10 mouse cellular contexts compared by ENCODE assay signal in genomic region chr11:49189737-49190136, GRCm38 (mm10). TPM values are rescaled to one million over a fixed set of nuclear protein-coding genes. Genes with fewer than 3 reads are reported as not detected.
A peak's percentile ranks its signal among the peaks of the same experiment; 100 is the strongest.
DNase-seq lines count a peak whose midpoint lies in the region; TF ChIP-seq lines count a peak whose summit lies in the region.
"Had no signal": no experiment of that assay in that cellular context is flagged by ENCODE, and none has a peak within 500 bp of the region (broad histone marks: within the 10 kb centered on the region; RNA-seq: fewer than 3 reads in every experiment).

No protein-coding gene starts in this region.

- no peak overlapping the region for H3K4me3 ChIP-seq in E14TG2a.4 (replicated peaks; ENCODE audit: low read length)
- no peak overlapping the region for H3K4me3 ChIP-seq in spleen, adult 2 months (ENCODE audit: extremely low read depth, insufficient read depth, insufficient read length)
- H3K4me3 ChIP-seq: stomach, embryonic 15.5 days had no signal

- no peak overlapping the region for H3K27ac ChIP-seq in spleen, adult 2 months (ENCODE audit: insufficient read depth, low read length)
- H3K27ac ChIP-seq: stomach, embryonic 15.5 days had no signal

- H3K27me3 ChIP-seq in E14TG2a.4 (ENCODE audit: insufficient read depth, low read length): peaks cover 21% of the 10 kb centered on the region
- H3K27me3 ChIP-seq in spleen, adult 2 months (ENCODE audit: control insufficient read depth, insufficient read depth, low read length): no peaks in the 10 kb centered on the region
- H3K27me3 ChIP-seq: stomach, embryonic 15.5 days had no signal

- peak; percentile 17 for TF ChIP-seq CTCF in E14TG2a.4 (conservative IDR thresholded peaks at IDR 0.05; ENCODE audit: low read length)
- peak; percentile 50; the same call in 1 of the 2 replicates for TF ChIP-seq CTCF in spleen, adult 2 months (IDR thresholded peaks at IDR 0.05; ENCODE audit: extremely low read depth, insufficient read depth, insufficient read length, insufficient replicate concordance)

- peaks cover 6% of the 10 kb centered on the region; the same call in 1 of the 2 replicates for H3K9me3 ChIP-seq in E14TG2a.4 (ENCODE audit: low read length)
- H3K9me3 ChIP-seq: stomach, embryonic 15.5 days had no signal

- WGBS in spleen, adult 2 months: 2% methylated on average over 7 of the region's 7 CpGs

- intact Hi-C loops in heart, postnatal 25 days (cut with DNase I): loop anchor here (1.0 to 10.0 kb wide), 4 partner anchors 82 to 345 kb away; partner anchors contain the start of gene Irgm1

- TF ChIP-seq POLR2A in spleen, adult 2 months (IDR thresholded peaks at IDR 0.05; ENCODE audit: low read depth, low read length): no peak

- H3K36me3 ChIP-seq in E14TG2a.4 (ENCODE audit: insufficient read depth, low read length): no peaks in the 10 kb centered on the region
- no peaks in the 10 kb centered on the region for H3K36me3 ChIP-seq in spleen, adult 2 months (ENCODE audit: control insufficient read depth, insufficient read depth, low read length)
- H3K36me3 ChIP-seq: stomach, embryonic 15.5 days had no signal

- H3K4me1 ChIP-seq in E14TG2a.4 (replicated peaks; ENCODE audit: low read depth, low read length): peaks cover 11% of the 10 kb centered on the region
- H3K4me1 ChIP-seq in spleen, adult 2 months (ENCODE audit: control insufficient read depth, insufficient read depth, insufficient read length): no peaks in the 10 kb centered on the region
- H3K4me1 ChIP-seq: stomach, embryonic 15.5 days had no signal

- peak; percentile 89 for DNase-seq in heart, adult 11 months
- no peak for DNase-seq in heart, postnatal 25 days (ENCODE audit: low spot score)
- DNase-seq in cerebellum, adult 11-12 months: peak; percentile 19
- DNase-seq in frontal cortex, postnatal 36 days (ENCODE audit: low spot score in 2 of 2): peak; percentile 35 to 82
- DNase-seq in layer of hippocampus, adult 11-12 months (ENCODE audit: low spot score): peak; percentile 74
- DNase-seq in lung, postnatal 36 days: peak; percentile 94
- peak; percentile 40 to 78 for DNase-seq in spleen, adult 2 months (ENCODE audit: low read depth in 1 of 2, low spot score in 2 of 2)

RNA-seq across cellular contexts. Expression of gene Btnl9, which starts 2.8 kb away (rescaled TPM):
- total RNA-seq in heart, postnatal 25 days (2021): 10 to 100 TPM; 25.0 to 35.0 TPM
- polyA plus RNA-seq in spleen, adult 2 months (2012; rRNA removed): 3.9 and 6.9 TPM in 2 replicates
- total RNA-seq: layer of hippocampus, adult 8-10 months had no signal

RNA-seq across cellular contexts. Expression of gene Zfp62, which starts 13.4 kb away (rescaled TPM):
- 10 to 100 TPM; 21.5 to 29.6 TPM for total RNA-seq in heart, postnatal 25 days (2021)
- 1.4 and 2.4 TPM in 2 replicates for polyA plus RNA-seq in spleen, adult 2 months (2012; rRNA removed)

RNA-seq across cellular contexts. Expression of gene Olfr1394, which starts 35.6 kb away (rescaled TPM):
- not detected for total RNA-seq in heart, postnatal 25 days (2021)
- not detected in 2 replicates for polyA plus RNA-seq in spleen, adult 2 months (2012; rRNA removed)
- total RNA-seq: layer of hippocampus, adult 8-10 months had no signal
- polyA plus RNA-seq: stomach, embryonic 15.5 days had no signal

RNA-seq across cellular contexts. Expression of gene Olfr1395, which starts 47.7 kb away (rescaled TPM):
- total RNA-seq in heart, postnatal 25 days (2021): not detected
- not detected in 2 replicates for polyA plus RNA-seq in spleen, adult 2 months (2012; rRNA removed)
- total RNA-seq: layer of hippocampus, adult 8-10 months had no signal
- polyA plus RNA-seq: stomach, embryonic 15.5 days had no signal

RNA-seq across cellular contexts. Expression of gene Mgat1, which starts 54.3 kb away (rescaled TPM):
- 10 to 100 TPM; 49.1 to 64.1 TPM for total RNA-seq in heart, postnatal 25 days (2021)
- 222 and 255 TPM in 2 replicates for polyA plus RNA-seq in spleen, adult 2 months (2012; rRNA removed)
